Mouse (Mus musculus) heart, adult 2 months (tissue): ENCODE data around the gene Ppp2r5a. TPM values are rescaled to one million over a fixed set of nuclear protein-coding genes. Genes with fewer than 3 reads are reported as not detected.

Experiments
- DNase-seq, 2 experiments: peaks; one replicate each; pipeline ENCODE4 v3.0.0; 2021
- H3K27ac ChIP-seq: fragments of 200-600 bp; 2 replicates; pipeline ENCODE4 v1.8.1; 2022
- H3K27me3 ChIP-seq: fragments of 200-500 bp; 2 replicates; pipeline ENCODE4 v1.6.1; 2012; ENCODE audit warnings: mild to moderate bottlenecking, low read length, inconsistent platforms, mixed read lengths; ENCODE audit not compliant: control insufficient read depth, insufficient read depth
- H3K36me3 ChIP-seq: fragments of 200-500 bp; 2 replicates; pipeline ENCODE4 v1.6.1; 2012; ENCODE audit warnings: low read length, inconsistent platforms; ENCODE audit not compliant: control insufficient read depth, insufficient read depth
- H3K4me1 ChIP-seq: fragments of 200-500 bp; 2 replicates; pipeline ENCODE4 v1.6.1; 2011; ENCODE audit warnings: low read length; ENCODE audit not compliant: control insufficient read depth, insufficient read depth
- H3K4me3 ChIP-seq: fragments of 200-600 bp; 2 replicates; pipeline ENCODE4 v1.8.1; 2022
- H3K79me2 ChIP-seq: fragments of 200-500 bp; replicated peaks from 2 replicates; pipeline ENCODE4 v1.6.1; 2012; ENCODE audit warnings: mild to moderate bottlenecking, inconsistent platforms, low read length, moderate library complexity, mixed read lengths; ENCODE audit not compliant: control insufficient read depth, insufficient read depth
- H3K9ac ChIP-seq: fragments of 200-500 bp; 2 replicates; pipeline ENCODE4 v1.6.1; 2012; ENCODE audit warnings: low read depth, mild to moderate bottlenecking, control low read depth, inconsistent platforms, low read length, mixed read lengths
- CTCF ChIP-seq: fragments of 200-600 bp; IDR thresholded peaks from 2 replicates; pipeline ENCODE4 v1.8.1; 2022; ENCODE audit warnings: antibody characterized with exemption, mild to moderate bottlenecking, moderate library complexity
- EP300 ChIP-seq: fragments of 200-500 bp; IDR thresholded peaks from 2 replicates; pipeline ENCODE4 v1.6.1; 2011; ENCODE audit warnings: low read depth, low read length, control low read depth; ENCODE audit not compliant: insufficient read depth
- POLR2A ChIP-seq: fragments of 200-500 bp; IDR thresholded peaks from 2 replicates; pipeline ENCODE4 v1.6.1; 2011; ENCODE audit warnings: mild to moderate bottlenecking, low read depth, low read length, control low read depth; ENCODE audit not compliant: insufficient read depth
- WGBS: fragments of 180-500 bp; shearing (Covaris S2); methylation state at CpG from one replicate; pipeline ENCODE4 v1.1.7; 2018; 5-methylcytosine and 5-hydroxymethylcytosine counted together
- intact Hi-C: fragments of 180-260 bp; cut with DNase I; formaldehyde crosslinking; loops from one replicate; pipeline ENCODE4 v1.15.1; 2025
- polyA plus RNA-seq: library from polyadenylated mRNA; depleted of rRNA; stranded (reverse); fragments of >200 nt; gene quantifications from 2 replicates; pipeline ENCODE4 v1.2.3, GENCODE M21; 2012
- total RNA-seq, 2 experiments: library from RNA; stranded (reverse); gene quantifications; 2 replicates each; pipeline ENCODE4 v1.2.3; 2021

Ppp2r5a gene
- total and polyA plus RNA-seq, 3 experiments, result 53.7 to 110 (median 105) TPM

- DNase-seq, result peak in 1 of 2 experiments; percentile 61
- H3K4me1 ChIP-seq, result no peaks in the 10 kb centered on the region
- H3K27me3 ChIP-seq, result no peaks in the 10 kb centered on the region
- H3K79me2 ChIP-seq, result no peaks in the 10 kb centered on the region
- no peak overlapping the region for H3K4me3 ChIP-seq
- H3K36me3 ChIP-seq, result peaks cover 5% of the 10 kb centered on the region
- intact Hi-C loops, result loop anchor here (5.0 kb wide), 3 partner anchors 39 to 209 kb away; no protein-coding TSS in a partner anchor
- H3K9ac ChIP-seq, result no peak overlapping the region
- no peak for TF ChIP-seq EP300
- peak; percentile 73 for TF ChIP-seq CTCF
- TF ChIP-seq POLR2A, result no peak
- WGBS, result 53% methylated on average over 14 of the region's 14 CpGs
- H3K27ac ChIP-seq, result no peak overlapping the region
Observed at GRCm38 (mm10) chr1:191352786-191353488, 50.1 kb downstream of the Ppp2r5a start.

DNA sequence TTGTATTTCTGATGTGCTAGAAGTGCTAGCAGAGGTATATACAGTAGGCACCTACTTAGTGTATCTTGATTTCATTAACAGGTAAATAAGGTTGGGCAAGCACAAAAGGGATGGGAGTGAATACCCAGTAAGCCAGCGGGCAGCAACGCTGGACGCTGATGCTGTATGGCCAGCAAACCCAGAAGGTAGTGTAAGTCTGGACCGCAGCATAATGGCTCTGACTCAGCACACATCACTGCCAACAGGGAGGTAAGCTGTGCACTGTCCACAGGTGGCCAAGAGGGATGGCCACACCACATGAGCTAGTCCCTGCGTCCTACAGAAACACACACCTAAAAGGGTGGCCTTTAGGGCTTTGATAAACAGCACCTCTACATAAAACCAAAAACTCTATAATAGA lies 52.7 kb downstream of the Ppp2r5a start:
- Histone ChIP-seq H3K27me3 (no peaks in the 10 kb centered on the region), H3K4me3 (no peak overlapping the region), H3K79me2 (no peaks in the 10 kb centered on the region), H3K4me1 (no peaks in the 10 kb centered on the region), H3K36me3 (peaks cover 5% of the 10 kb centered on the region), H3K9ac (no peak overlapping the region), H3K27ac (no peak overlapping the region)
- no peak for DNase-seq
- intact Hi-C loops, result loop anchor here (5.0 kb wide), 3 partner anchors 38 to 212 kb away; no protein-coding TSS in a partner anchor
- 94% methylated on average over 5 of the region's 5 CpGs for WGBS
- TF ChIP-seq CTCF (no peak), POLR2A (no peak), EP300 (no peak)

- 73% methylated on average over 23 of the region's 23 CpGs for WGBS
- Histone ChIP-seq H3K79me2 (no peaks in the 10 kb centered on the region), H3K4me1 (no peaks in the 10 kb centered on the region), H3K27ac (no peak overlapping the region), H3K9ac (no peak overlapping the region), H3K36me3 (peaks cover 5% of the 10 kb centered on the region), H3K4me3 (no peak overlapping the region), H3K27me3 (no peaks in the 10 kb centered on the region)
- TF ChIP-seq CTCF, result no peak
- no peak for DNase-seq
- intact Hi-C loops, result loop anchor here (5.0 kb wide), 3 partner anchors 37 to 213 kb away; no protein-coding TSS in a partner anchor
Observed at GRCm38 (mm10) chr1:191349486-191350037, 53.5 kb downstream of the Ppp2r5a start.

GRCm38 (mm10) chr1:191348996-191349395 lies 54.1 kb downstream of the Ppp2r5a start:
- H3K4me1 ChIP-seq, result no peaks in the 10 kb centered on the region
- no peak for DNase-seq
- intact Hi-C loops, result no loop called here
- peaks cover 5% of the 10 kb centered on the region for H3K36me3 ChIP-seq
- H3K27ac ChIP-seq, result no peak overlapping the region
- H3K79me2 ChIP-seq, result no peaks in the 10 kb centered on the region
- WGBS, result 24% methylated on average over 5 of the region's 5 CpGs
- H3K4me3 ChIP-seq, result no peak overlapping the region
- TF ChIP-seq POLR2A (no peak), CTCF (no peak), EP300 (no peak)
- H3K27me3 ChIP-seq, result no peaks in the 10 kb centered on the region
- H3K9ac ChIP-seq, result no peak overlapping the region

DNA sequence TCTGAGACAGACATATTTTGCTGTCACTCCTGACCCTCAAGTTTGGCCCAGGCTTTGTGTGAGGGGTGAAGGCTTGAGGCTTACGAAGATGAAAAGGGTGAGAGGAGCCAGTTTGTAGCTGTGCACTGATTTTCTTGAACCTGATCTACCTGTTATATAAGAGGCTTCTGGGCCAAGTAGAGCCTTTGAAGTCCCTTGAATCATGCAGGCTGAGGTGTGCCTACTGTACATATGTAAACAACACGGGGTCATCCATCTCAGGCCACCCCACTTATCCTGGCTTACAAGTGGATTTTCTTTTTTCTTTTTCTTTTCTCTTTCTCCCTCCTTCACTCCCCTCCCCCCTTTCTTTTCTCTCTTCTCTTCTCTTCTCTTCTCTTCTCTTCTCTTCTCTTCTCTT lies 54.5 kb downstream of the Ppp2r5a start:
- no peaks in the 10 kb centered on the region for H3K79me2 ChIP-seq
- peaks cover 3% of the 10 kb centered on the region for H3K36me3 ChIP-seq
- no peak overlapping the region for H3K9ac ChIP-seq
- no peaks in the 10 kb centered on the region for H3K4me1 ChIP-seq
- no peak overlapping the region for H3K27ac ChIP-seq
- no peak for TF ChIP-seq EP300
- TF ChIP-seq CTCF, result no peak
- TF ChIP-seq POLR2A, result no peak
- no peak for DNase-seq
- no peak overlapping the region for H3K4me3 ChIP-seq
- WGBS, result 66% methylated on average over 2 of the region's 2 CpGs
- H3K27me3 ChIP-seq, result no peaks in the 10 kb centered on the region
- intact Hi-C loops, result no loop called here

GRCm38 (mm10) chr1:191347602-191348001 lies 55.5 kb downstream of the Ppp2r5a start:
- no peaks in the 10 kb centered on the region for H3K4me1 ChIP-seq
- no peaks in the 10 kb centered on the region for H3K27me3 ChIP-seq
- no peak overlapping the region for H3K27ac ChIP-seq
- DNase-seq, result no peak
- no peak overlapping the region for H3K9ac ChIP-seq
- H3K36me3 ChIP-seq, result no peaks in the 10 kb centered on the region
- intact Hi-C loops, result no loop called here
- 93% methylated on average over 8 of the region's 8 CpGs for WGBS
- TF ChIP-seq EP300, result no peak
- TF ChIP-seq POLR2A, result no peak
- no peak for TF ChIP-seq CTCF
- H3K4me3 ChIP-seq, result no peak overlapping the region
- H3K79me2 ChIP-seq, result no peaks in the 10 kb centered on the region
